In the genomic region with DNA sequence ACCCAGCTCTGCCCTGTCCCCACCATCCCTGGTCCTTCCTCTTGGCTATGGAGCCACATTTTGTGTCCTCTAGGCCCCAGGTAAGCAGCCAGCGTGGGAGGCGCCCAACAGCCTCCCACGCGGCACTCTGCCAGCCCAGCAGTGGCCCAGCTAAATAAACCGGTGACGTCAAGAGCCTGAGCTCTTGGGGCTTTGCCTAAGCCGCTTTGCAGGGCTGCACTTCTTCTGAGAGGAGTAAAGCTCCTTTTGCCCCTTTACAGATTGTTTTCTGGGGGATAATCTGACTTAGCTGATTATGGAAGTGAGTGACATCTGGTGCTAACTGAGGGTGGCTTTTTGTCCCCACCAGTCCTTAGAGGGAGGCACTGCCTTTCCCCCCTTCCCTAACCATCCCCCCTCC, we compare ENCODE assay signal across 8 mouse cellular contexts. TPM values are rescaled to one million over a fixed set of nuclear protein-coding genes. Genes with fewer than 3 reads are reported as not detected.
DNase-seq lines count a peak whose midpoint lies in the region; ATAC-seq and TF ChIP-seq lines count a peak whose summit lies in the region.

No protein-coding gene starts in this region.

- TF ChIP-seq EP300 in heart, adult 2 months (IDR thresholded peaks at IDR 0.05; ENCODE audit: insufficient read depth, low read depth, low read length): no peak

- intact Hi-C loops in heart, adult 2 months (cut with DNase I): no loop called here
- intact Hi-C loops in heart, postnatal 25 days (cut with DNase I): loop anchor here (5.0 kb wide), 1 partner anchor 146 kb away; a partner anchor contains a TSS

- no peak for ATAC-seq in embryonic facial prominence, embryonic 11.5 days (replicated peaks; ENCODE audit: insufficient number of reproducible peaks, low FRiP score, low TSS enrichment, low read depth)
- ATAC-seq in hindbrain, embryonic 11.5 days (ENCODE audit: low FRiP score): no peak
- ATAC-seq in neural tube, embryonic 14.5 days (ENCODE audit: low read depth): no peak

- no peak overlapping the region for H3K9ac ChIP-seq in heart, adult 2 months (ENCODE audit: low read depth, low read length)
- H3K9ac ChIP-seq in embryonic facial prominence, embryonic 11.5 days (replicated peaks; ENCODE audit: low read length): no peak overlapping the region
- no peak overlapping the region for H3K9ac ChIP-seq in hindbrain, embryonic 11.5 days (ENCODE audit: low read depth, low read length)
- no peak overlapping the region for H3K9ac ChIP-seq in neural tube, embryonic 14.5 days (replicated peaks; ENCODE audit: low read depth, low read length)

- no peaks in the 10 kb centered on the region for H3K9me3 ChIP-seq in embryonic facial prominence, embryonic 11.5 days (replicated peaks; ENCODE audit: control insufficient read depth, low read length)
- no peaks in the 10 kb centered on the region for H3K9me3 ChIP-seq in hindbrain, embryonic 11.5 days (ENCODE audit: control insufficient read depth, low read length)
- no peaks in the 10 kb centered on the region for H3K9me3 ChIP-seq in neural tube, embryonic 14.5 days (ENCODE audit: control insufficient read depth, low read length)

- H3K79me2 ChIP-seq in heart, adult 2 months (replicated peaks; ENCODE audit: control insufficient read depth, insufficient read depth, low read length): no peaks in the 10 kb centered on the region

- 31% methylated on average over 7 of the region's 7 CpGs for WGBS in heart, adult 2 months
- WGBS in embryonic facial prominence, embryonic 11.5 days: 10% methylated on average over 7 of the region's 7 CpGs
- WGBS in hindbrain, embryonic 11.5 days: 11% methylated on average over 7 of the region's 7 CpGs
- WGBS in neural tube, embryonic 14.5 days: 7% methylated on average over 7 of the region's 7 CpGs

- no peaks in the 10 kb centered on the region for H3K36me3 ChIP-seq in heart, adult 2 months (ENCODE audit: control insufficient read depth, insufficient read depth, low read length)
- no peaks in the 10 kb centered on the region for H3K36me3 ChIP-seq in embryonic facial prominence, embryonic 11.5 days (replicated peaks; ENCODE audit: control insufficient read depth, insufficient read depth, low read depth, low read length)
- H3K36me3 ChIP-seq in hindbrain, embryonic 11.5 days (ENCODE audit: control insufficient read depth, insufficient read depth, low read length): no peaks in the 10 kb centered on the region
- H3K36me3 ChIP-seq in neural tube, embryonic 14.5 days (ENCODE audit: control insufficient read depth, insufficient read depth, low read length): no peaks in the 10 kb centered on the region

- no peaks in the 10 kb centered on the region for H3K27me3 ChIP-seq in heart, adult 2 months (ENCODE audit: control insufficient read depth, insufficient read depth, low read length)
- no peaks in the 10 kb centered on the region for H3K27me3 ChIP-seq in embryonic facial prominence, embryonic 11.5 days (ENCODE audit: control insufficient read depth, insufficient read depth, low read length)
- no peaks in the 10 kb centered on the region for H3K27me3 ChIP-seq in hindbrain, embryonic 11.5 days (ENCODE audit: control insufficient read depth, insufficient read depth, low read length)
- no peaks in the 10 kb centered on the region; the same call in 1 of the 2 replicates for H3K27me3 ChIP-seq in neural tube, embryonic 14.5 days (ENCODE audit: control insufficient read depth, insufficient read depth, low read length)

- TF ChIP-seq POLR2A in heart, adult 2 months (IDR thresholded peaks at IDR 0.05; ENCODE audit: insufficient read depth, low read depth, low read length): no peak

- H3K4me1 ChIP-seq in heart, adult 2 months (ENCODE audit: control insufficient read depth, insufficient read depth, low read length): no peaks in the 10 kb centered on the region; the same call in 1 of the 2 replicates
- H3K4me1 ChIP-seq in embryonic facial prominence, embryonic 11.5 days (ENCODE audit: control insufficient read depth, insufficient read depth, low read length): peaks cover 11% of the 10 kb centered on the region
- H3K4me1 ChIP-seq in hindbrain, embryonic 11.5 days (replicated peaks; ENCODE audit: control insufficient read depth, insufficient read depth, low read length): peaks cover 52% of the 10 kb centered on the region
- H3K4me1 ChIP-seq in neural tube, embryonic 14.5 days (ENCODE audit: control insufficient read depth, insufficient read depth, low read length): peaks cover 57% of the 10 kb centered on the region

- no peak overlapping the region for H3K4me2 ChIP-seq in embryonic facial prominence, embryonic 11.5 days (ENCODE audit: low read depth, low read length)
- no peak overlapping the region for H3K4me2 ChIP-seq in hindbrain, embryonic 11.5 days (replicated peaks; ENCODE audit: low read depth, low read length)
- H3K4me2 ChIP-seq in neural tube, embryonic 14.5 days (ENCODE audit: low read depth, low read length): no peak overlapping the region

- peak; percentile 63 to 69 for DNase-seq in heart, adult 2 months
- no peak for DNase-seq in heart, postnatal 25 days (ENCODE audit: low spot score)
- DNase-seq in adrenal gland, postnatal 36 days: peak; percentile 41 to 64
- peak; percentile 71 for DNase-seq in embryonic facial prominence, embryonic 11.5 days (ENCODE audit: low spot score)
- DNase-seq in hindbrain, embryonic 11.5 days (ENCODE audit: low spot score): peak; percentile 46
- DNase-seq in spleen, adult 12 weeks (ENCODE audit: low spot score): no peak
- DNase-seq in frontal cortex, postnatal 10 days (ENCODE audit: low spot score in 2 of 2): no peak

- H3K27ac ChIP-seq in heart, adult 2 months: no peak overlapping the region
- no peak overlapping the region; the same call in 1 of the 2 replicates for H3K27ac ChIP-seq in embryonic facial prominence, embryonic 11.5 days (replicated peaks; ENCODE audit: low read depth, low read length)
- peak overlapping the region; percentile 66; the same call in 1 of the 2 replicates for H3K27ac ChIP-seq in hindbrain, embryonic 11.5 days (ENCODE audit: low read depth, low read length)
- peak overlapping the region; percentile 28; the same call in 1 of the 2 replicates for H3K27ac ChIP-seq in neural tube, embryonic 14.5 days (ENCODE audit: low read depth, low read length)

- TF ChIP-seq CTCF in heart, adult 2 months (IDR thresholded peaks at IDR 0.05): no peak

- H3K4me3 ChIP-seq in heart, adult 2 months: no peak overlapping the region
- no peak overlapping the region for H3K4me3 ChIP-seq in embryonic facial prominence, embryonic 11.5 days (ENCODE audit: low read depth, low read length)
- no peak overlapping the region for H3K4me3 ChIP-seq in hindbrain, embryonic 11.5 days (ENCODE audit: low read depth, low read length)
- no peak overlapping the region for H3K4me3 ChIP-seq in neural tube, embryonic 14.5 days (ENCODE audit: low read depth, low read length)

RNA-seq across cellular contexts. Expression of a gene that starts 22.8 kb away (rescaled TPM):
- total RNA-seq in heart, adult 2 months (2021): 1 to 10 TPM; 1.9 to 2.5 TPM
- 1.3 and 1.5 TPM in 2 replicates for polyA plus RNA-seq in heart, adult 2 months (2012; rRNA removed)
- 1 to 10 TPM; 1.3 to 1.4 TPM for total RNA-seq in heart, postnatal 25 days (2021)
- 1 to 10 TPM; 3.0 to 3.3 TPM for total RNA-seq in adrenal gland, postnatal 36 days (2021)
- 0.42 and 1.2 TPM in 2 replicates for polyA plus RNA-seq in embryonic facial prominence, embryonic 11.5 days (2014; fragmentation: Nextera tagmentation; extraction: Ambion mirVana)
- 0.57 and 0.62 TPM in 2 replicates for polyA plus RNA-seq in hindbrain, embryonic 11.5 days (2014; fragmentation: Nextera tagmentation; extraction: Ambion mirVana)
- polyA plus RNA-seq in neural tube, embryonic 14.5 days (2014; fragmentation: Nextera tagmentation; extraction: Ambion mirVana): 0.40 and 1.1 TPM in 2 replicates

Comparison
In these comparisons a context has a peak if more than half of its experiments do, and no peak if none do; other contexts are left out.
1. DNase-seq: peak in heart, adult 2 months (2 of 2), adrenal gland, postnatal 36 days (2 of 2), embryonic facial prominence, embryonic 11.5 days (single experiment) and hindbrain, embryonic 11.5 days (single experiment); none in heart, postnatal 25 days (single experiment), spleen, adult 12 weeks (single experiment) and frontal cortex, postnatal 10 days (0 of 2).
2. H3K27ac ChIP-seq: peak in hindbrain, embryonic 11.5 days (single experiment) and neural tube, embryonic 14.5 days (single experiment); none in heart, adult 2 months (single experiment) and embryonic facial prominence, embryonic 11.5 days (single experiment).